Mouse (Mus musculus): Measurements from ENCODE around the gene Rhot2. TPM values are rescaled to one million over a fixed set of nuclear protein-coding genes. Genes with fewer than 3 reads are reported as not detected.

The Rhot2 gene
- polyA plus RNA-seq, 1 experiment, result 69.0 TPM

DNA sequence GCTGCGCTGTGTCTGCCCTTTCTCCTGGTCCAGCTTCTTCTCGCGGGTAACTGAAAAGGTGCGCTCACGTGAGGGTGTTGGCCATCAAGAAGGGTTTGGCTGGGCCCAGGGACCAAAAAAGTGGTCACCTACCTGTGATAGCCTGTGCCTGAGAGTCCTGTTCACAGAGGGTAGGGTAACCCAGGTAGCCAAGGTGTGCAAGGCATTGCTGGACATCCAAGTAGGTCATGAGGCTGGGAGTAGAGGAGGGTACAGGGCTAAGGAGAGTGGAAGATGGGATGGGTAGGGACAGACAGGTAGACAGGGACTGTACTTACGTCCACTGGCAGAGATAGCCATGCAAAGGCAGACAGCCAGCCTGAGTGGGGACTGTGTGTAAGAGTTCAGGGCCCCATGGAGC, 4.1 kb downstream of the Rhot2 start:
- H3K27ac ChIP-seq (replicated peaks; ENCODE audit: low read depth, low read length), result no peak overlapping the region
- H3K4me3 ChIP-seq (ENCODE audit: insufficient read depth, low read depth, low read length), result no peak overlapping the region
- H3K4me1 ChIP-seq (ENCODE audit: control insufficient read depth, insufficient read depth, insufficient read length, low read length), result peaks cover 16% of the 10 kb centered on the region

DNA sequence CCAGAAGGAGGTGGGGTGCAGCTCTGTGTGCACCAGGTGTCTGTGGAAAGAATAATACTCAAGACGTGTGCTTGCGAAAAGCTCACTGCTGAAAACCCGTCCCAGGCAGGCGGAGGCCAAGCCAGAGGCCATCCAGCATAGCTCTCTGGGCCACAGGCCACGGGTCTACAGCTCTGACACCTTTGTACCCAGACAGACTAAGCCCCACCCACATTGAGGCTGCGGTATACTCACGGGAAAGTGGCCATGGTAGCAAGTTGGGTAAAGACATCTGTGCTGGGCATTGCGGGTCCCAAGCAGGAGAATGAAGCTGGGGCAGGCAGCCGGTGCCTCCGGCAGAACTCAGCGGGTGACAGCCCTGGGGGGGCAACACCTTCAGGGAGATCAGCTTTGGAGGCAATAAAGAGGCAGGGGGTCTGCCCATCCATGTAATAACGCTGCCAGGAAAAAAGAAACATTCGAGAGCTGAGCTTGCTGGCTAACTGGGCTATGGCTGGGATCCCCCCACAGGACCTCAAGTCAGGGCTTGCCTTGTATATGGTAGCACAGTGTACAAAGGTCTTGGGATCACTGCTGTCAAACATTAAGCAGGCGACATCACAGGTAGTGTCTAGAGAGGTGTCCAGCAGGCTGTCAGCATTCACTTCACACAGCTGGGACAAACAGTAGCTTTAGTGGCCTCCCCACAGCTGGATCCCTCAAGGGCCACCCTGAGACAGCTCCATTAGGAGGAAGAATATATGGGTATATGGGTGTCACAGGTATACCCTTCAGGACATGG, 5.0 kb downstream of the Rhot2 start:
- no peak overlapping the region for H3K4me3 ChIP-seq (ENCODE audit: insufficient read depth, low read depth, low read length)
- H3K27ac ChIP-seq (replicated peaks; ENCODE audit: low read depth, low read length), result no peak overlapping the region

DNA sequence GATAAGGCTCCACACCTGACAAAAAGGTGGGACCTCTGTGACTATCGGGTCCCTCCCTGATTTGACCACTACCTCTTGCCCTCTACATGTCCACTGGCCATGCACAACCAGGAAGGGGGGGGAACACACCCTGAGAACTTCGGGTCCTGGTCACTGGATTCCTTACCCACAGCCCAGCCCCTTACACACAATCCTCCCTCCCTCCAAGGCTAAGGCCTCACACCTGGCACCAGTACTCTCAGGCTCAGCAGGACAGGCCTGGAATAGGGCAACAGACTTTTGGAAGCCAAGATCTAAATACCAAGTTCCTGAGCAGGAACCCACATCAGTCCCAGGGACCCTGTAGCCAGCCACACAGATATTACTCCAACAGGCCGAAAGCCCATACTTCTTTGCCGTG, 5.7 kb downstream of the Rhot2 start:
- H3K27ac ChIP-seq (replicated peaks; ENCODE audit: low read depth, low read length), result no peak overlapping the region
- H3K4me1 ChIP-seq (ENCODE audit: control insufficient read depth, insufficient read depth, insufficient read length, low read length), result peaks cover 24% of the 10 kb centered on the region
- no peak overlapping the region for H3K4me3 ChIP-seq (ENCODE audit: insufficient read depth, low read depth, low read length)

More for the DNA sequence above, 5.0 kb downstream of the Rhot2 start:
- H3K4me1 ChIP-seq (ENCODE audit: control insufficient read depth, insufficient read depth, insufficient read length, low read length), result peaks cover 23% of the 10 kb centered on the region

DNA sequence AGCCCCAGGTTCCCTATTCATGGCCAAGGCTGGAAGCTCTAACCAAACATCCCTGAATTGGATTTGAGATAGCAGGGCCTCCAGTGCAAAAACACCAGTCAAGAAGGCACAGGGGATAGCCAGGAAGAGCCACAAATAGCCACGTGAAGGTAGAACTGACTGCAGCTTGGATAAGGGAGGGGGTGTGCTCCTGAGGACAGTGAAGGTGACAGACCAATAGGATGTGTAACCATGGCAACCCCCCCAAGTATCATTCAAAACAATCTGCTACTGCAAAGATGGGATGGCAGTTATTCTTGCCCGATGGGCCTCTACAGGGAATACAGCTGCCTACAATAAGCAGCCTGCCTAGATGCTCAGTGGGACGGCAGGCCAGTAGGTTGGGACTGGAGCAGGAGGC, 7.1 kb downstream of the Rhot2 start:
- H3K27ac ChIP-seq (replicated peaks; ENCODE audit: low read depth, low read length), result no peak overlapping the region

DNA sequence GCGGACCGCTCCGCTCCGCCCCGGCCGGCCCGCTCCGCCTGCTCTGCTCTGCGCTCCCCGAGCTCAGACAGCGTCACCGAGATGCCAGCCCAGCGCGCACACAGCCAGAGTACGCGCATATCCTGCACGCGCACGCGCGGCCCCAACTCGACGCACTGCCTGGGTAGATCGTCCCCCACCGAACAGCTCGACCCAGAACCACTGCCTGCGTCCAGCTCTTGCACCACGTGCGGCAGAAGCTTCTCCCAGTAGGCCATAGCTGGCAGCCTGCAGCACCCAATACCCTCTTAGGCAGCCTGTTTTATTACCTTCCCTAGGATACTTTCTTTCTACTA, 7.6 kb downstream of the Rhot2 start, which contains the start of gene Rhbdl1:
TSS of gene Rhbdl1 (minus strand) at position 220 of the 335 bp plus-strand sequence.
- Histone ChIP-seq H3K4me1 (ENCODE audit: control insufficient read depth, insufficient read depth, insufficient read length, low read length) (peaks cover 18% of the 10 kb centered on the region), H3K27ac (replicated peaks; ENCODE audit: low read depth, low read length) (peak within 1 kb of the TSS; percentile 50), H3K4me3 (ENCODE audit: insufficient read depth, low read depth, low read length) (peak within 1 kb of the TSS; percentile 44)

More for the DNA sequence above, 7.1 kb downstream of the Rhot2 start:
- Histone ChIP-seq H3K4me3 (ENCODE audit: insufficient read depth, low read depth, low read length) (no peak overlapping the region), H3K4me1 (ENCODE audit: control insufficient read depth, insufficient read depth, insufficient read length, low read length) (peaks cover 17% of the 10 kb centered on the region)

DNA sequence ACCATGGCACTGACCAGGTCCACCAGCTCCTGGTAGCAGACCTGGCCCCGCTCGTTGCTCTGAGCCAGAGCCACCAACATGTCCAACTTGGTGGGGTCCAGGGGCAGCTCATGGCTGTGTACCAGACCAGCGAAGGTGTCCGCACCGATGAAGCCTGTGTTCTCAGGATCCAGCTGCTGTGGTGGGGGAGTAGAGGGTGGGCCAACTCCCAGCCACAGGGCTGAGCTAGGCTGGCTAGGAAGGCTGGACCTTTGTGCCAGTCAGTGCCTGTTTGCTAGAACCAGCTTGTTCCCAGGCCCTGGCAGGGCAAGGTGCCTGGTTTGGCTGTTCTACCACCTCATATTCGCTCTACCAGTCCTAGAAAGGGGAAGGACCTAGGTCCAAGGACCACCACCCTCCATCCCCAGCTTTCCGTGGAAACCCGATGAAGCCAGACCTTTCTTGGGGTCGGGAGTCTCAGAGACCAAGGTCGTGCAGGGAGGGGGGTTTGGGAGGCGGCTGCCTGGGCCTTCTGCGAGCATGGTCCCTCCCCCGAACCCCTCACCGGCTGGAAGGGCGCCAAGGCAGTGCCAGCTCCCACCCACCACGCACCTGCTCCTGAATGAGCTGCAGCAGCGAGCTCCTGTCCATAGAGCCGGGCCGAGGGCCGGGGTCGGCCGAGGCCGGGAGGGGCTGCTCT, 8.1 kb downstream of the Rhot2 start:
- Histone ChIP-seq H3K4me3 (ENCODE audit: insufficient read depth, low read depth, low read length) (peak overlapping the region; percentile 44), H3K4me1 (ENCODE audit: control insufficient read depth, insufficient read depth, insufficient read length, low read length) (peaks cover 23% of the 10 kb centered on the region), H3K27ac (replicated peaks; ENCODE audit: low read depth, low read length) (peak overlapping the region; percentile 50)

DNA sequence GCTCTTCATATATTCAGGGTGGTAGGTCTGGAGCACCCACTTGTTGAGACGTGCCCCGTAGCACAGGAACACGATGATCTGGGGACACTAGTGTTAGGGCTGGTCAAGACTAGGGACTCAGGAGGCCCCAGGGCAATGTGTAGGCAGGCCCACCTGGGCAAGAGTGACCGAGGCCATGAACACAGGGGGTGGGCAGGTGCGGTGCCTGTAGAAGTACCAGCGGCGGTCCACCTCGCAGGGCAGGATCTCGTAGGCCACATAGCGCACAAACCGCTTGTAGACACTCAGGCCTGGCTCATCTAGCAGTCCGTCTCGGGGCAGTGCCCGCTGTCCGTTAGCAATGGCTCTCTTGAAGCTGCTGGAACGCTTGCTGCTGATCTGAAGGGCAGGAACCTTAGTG, 8.8 kb downstream of the Rhot2 start:
- H3K4me1 ChIP-seq (ENCODE audit: control insufficient read depth, insufficient read depth, insufficient read length, low read length), result peaks cover 25% of the 10 kb centered on the region
- H3K27ac ChIP-seq (replicated peaks; ENCODE audit: low read depth, low read length), result peak overlapping the region; percentile 50; the same call in 1 of the 2 replicates
- peak overlapping the region; percentile 44 for H3K4me3 ChIP-seq (ENCODE audit: insufficient read depth, low read depth, low read length)

DNA sequence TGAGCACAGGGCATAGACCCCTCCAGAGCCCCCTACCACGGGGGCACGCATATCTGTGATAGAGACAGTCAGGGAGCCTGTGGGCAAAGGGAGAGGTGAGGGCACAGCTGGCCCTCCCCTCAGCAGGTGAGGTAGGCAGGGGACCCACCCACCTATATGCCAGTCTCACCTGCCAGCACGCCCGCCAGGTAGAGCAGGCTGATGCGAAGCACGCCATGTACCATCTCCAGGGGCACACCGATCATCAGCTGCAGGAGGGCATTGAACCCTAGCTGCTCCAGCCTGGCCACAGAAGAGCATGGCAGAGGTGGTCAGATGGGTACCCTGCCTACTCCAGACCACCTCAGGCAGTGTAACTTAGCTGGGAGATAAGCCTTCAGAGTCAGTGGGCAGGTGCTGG, 9.3 kb downstream of the Rhot2 start:
- peaks cover 25% of the 10 kb centered on the region for H3K4me1 ChIP-seq (ENCODE audit: control insufficient read depth, insufficient read depth, insufficient read length, low read length)
- H3K27ac ChIP-seq (replicated peaks; ENCODE audit: low read depth, low read length), result no peak overlapping the region
- H3K4me3 ChIP-seq (ENCODE audit: insufficient read depth, low read depth, low read length), result peak overlapping the region; percentile 76; the same call in 1 of the 2 replicates

DNA sequence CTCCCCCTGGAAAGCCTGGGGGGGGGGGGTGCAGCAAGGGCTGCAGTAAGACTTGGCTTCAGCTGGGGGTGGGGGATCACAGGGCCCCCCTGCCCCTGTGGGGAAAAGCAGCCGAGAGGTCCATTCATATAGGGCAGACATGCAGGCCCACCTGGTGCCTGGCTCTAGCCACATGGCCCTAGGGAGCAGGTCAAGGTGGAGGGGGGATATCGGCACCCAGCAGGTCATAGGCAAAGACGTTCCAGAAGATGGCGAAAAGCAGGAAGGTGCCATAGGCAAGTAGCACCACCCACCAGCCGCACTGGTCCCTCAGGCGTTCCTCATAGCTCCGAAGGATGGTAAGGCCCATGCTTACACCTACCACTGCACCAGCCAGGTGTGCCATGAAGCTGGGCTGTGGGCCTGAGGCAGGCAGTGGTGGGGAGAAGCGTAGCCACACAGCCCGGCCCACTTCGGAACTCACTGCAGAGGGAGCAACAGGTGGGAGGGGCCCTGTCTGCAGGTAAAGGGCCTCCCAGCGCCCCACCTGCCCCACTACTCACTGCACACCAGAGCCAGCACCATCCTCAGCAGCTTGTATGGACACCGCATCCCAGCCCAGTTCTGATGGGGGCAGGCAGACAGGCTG, 9.9 kb downstream of the Rhot2 start:
- Histone ChIP-seq H3K4me1 (ENCODE audit: control insufficient read depth, insufficient read depth, insufficient read length, low read length) (peaks cover 26% of the 10 kb centered on the region), H3K4me3 (ENCODE audit: insufficient read depth, low read depth, low read length) (peak overlapping the region; percentile 76), H3K27ac (replicated peaks; ENCODE audit: low read depth, low read length) (no peak overlapping the region; the same call in 1 of the 2 replicates)

DNA sequence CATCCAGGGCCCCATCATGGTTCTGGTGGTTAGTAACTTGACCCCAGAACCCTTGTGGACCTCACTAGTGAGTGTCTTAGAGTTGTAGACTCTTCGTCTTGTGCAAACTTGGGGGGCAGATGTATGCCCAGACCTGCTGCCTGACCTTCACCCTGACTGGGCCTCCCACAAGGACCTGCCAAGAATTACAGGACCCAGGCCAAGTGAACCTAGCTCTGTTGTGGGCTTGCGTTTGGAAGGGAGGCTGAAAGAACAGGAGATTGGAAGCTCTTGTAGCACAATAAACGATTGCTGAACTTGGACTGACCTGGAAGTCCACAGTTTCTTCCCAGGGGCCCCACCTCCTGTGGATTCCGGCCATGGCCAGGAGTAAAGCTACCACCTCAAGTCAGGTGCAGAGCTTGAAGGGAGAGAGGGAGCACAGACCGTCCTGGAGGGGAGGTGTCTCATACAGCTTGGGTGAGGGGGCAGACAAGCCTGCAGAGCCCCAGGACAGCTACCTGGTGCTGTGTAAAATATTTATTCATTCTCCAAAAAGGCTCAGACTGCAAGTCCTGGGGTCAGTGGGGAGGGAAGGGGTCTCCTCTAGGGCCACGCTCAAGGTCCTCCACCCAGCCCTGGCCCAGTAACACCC, 10.6 kb downstream of the Rhot2 start:
- peaks cover 31% of the 10 kb centered on the region for H3K4me1 ChIP-seq (ENCODE audit: control insufficient read depth, insufficient read depth, insufficient read length, low read length)
- peak overlapping the region; percentile 76 for H3K4me3 ChIP-seq (ENCODE audit: insufficient read depth, low read depth, low read length)

DNA sequence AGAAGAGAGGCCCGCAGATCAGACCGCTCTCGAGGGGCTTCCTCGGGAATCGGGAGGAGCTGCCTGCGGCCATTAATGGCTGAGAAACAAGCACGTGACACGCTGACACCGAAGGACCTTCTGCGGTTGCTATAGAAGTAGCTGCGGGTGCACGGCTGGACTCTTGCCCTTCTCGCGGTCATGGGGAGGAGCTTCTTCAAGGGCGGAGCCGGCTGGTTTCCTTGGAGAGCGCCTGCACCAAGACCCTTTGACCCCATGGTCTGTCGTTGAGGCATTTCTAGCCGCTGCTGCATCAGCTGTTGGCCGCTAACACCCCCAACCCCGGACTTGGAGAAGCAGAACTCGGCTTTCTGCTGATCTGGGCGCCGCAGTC, 11.4 kb downstream of the Rhot2 start, which contains the start of gene Stub1:
TSS of gene Stub1 (minus strand) at position 114 of the 373 bp plus-strand sequence.
- Histone ChIP-seq H3K4me3 (ENCODE audit: insufficient read depth, low read depth, low read length) (peak within 1 kb of the TSS; percentile 87), H3K4me1 (ENCODE audit: control insufficient read depth, insufficient read depth, insufficient read length, low read length) (peaks cover 31% of the 10 kb centered on the region), H3K27ac (replicated peaks; ENCODE audit: low read depth, low read length) (peak within 1 kb of the TSS; percentile 96)

More for the DNA sequence above, 10.6 kb downstream of the Rhot2 start:
- H3K27ac ChIP-seq (replicated peaks; ENCODE audit: low read depth, low read length), result peak overlapping the region; percentile 96

DNA sequence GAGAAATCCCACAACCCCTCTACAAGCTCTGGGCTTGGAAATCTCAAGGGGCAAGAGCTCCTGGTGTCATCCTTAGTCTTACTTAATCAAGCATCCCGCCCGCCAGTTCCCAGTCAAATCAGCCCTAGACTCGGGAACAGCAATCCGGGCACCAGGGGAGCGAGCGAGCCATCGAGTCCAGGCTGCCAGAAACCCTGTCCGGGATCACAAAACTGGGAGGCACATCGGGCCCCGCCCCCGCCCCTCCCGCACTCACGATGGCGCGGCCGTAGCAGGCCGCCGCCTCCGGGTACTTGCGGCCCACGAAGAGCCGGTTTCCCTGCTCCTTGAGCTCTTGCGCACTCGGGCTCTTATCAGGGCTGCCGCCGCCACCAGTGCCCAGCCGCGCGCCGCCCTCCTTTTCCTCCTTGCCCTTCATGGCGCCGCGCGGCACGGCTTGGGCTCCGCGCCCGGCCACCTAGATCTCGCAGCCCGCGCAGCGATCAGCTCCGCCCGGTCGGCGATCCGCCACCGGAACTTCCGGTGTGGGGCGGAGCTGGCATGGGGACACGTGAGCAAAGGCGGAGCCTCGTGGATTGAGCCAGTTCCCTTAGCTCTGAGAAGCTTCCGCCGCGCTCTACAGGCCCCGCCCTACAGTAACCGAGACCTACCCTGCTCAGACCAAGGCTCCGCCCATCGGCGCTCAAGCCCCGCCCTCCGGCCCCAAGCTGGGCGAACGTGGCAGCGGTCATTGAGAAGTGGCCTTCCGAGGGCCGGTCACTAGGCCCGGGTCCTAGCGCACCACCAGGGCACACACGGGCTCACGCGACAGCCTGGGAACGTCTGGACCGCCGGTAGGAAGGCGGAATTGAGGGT, 12.0 kb downstream of the Rhot2 start:
- H3K4me1 ChIP-seq (ENCODE audit: control insufficient read depth, insufficient read depth, insufficient read length, low read length), result peaks cover 31% of the 10 kb centered on the region
- peak overlapping the region; percentile 87 for H3K4me3 ChIP-seq (ENCODE audit: insufficient read depth, low read depth, low read length)
- peak overlapping the region; percentile 96 for H3K27ac ChIP-seq (replicated peaks; ENCODE audit: low read depth, low read length)

DNA sequence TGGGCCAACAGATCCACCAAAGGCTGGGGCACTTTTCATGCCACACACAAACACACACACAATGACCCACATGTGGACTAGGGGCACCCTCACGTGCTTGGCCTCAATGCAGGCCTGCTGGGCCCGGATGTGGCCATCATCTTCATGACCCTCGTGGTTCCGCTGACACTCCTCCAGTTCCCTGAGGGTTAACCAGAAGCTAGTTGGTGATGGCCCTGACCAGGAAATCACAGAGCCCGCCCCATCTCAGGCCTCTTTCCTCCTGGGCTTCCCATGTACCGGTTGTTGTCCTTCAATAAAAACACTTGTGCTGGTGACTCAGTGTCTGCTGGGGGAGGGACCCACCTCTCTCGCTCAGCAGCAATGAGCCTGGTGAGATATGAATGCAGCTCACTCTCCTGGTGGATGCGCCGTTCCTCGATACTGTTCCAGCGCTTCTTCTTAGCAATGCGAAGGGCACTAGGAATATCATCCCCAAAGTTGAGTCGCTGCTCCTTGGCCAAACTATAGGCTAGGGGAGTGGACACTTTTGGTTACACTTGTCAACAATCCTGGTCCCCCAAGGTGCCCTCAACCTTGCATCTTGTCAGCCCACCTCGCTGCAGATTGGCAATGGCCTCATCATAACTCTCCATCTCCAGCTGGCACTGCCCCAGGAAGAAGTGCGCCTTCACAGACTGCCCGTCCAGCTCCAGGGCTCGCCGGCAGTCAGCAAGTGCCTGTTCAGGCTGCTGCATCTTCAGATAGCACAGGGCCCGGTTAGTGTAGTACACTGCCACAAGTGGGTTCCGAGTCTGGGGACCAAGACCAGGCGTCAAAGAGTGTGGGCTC, 13.0 kb downstream of the Rhot2 start:
- Histone ChIP-seq H3K4me1 (ENCODE audit: control insufficient read depth, insufficient read depth, insufficient read length, low read length) (peaks cover 31% of the 10 kb centered on the region), H3K4me3 (ENCODE audit: insufficient read depth, low read depth, low read length) (peak overlapping the region; percentile 87), H3K27ac (replicated peaks; ENCODE audit: low read depth, low read length) (0 out of 2 replicates have a peak overlapping the region, but pooled peaks have one; percentile 10)
